Mouse (Mus musculus): ENCODE measurements around the gene Olfr465-ps1.

The Olfr465-ps1 gene

DNA sequence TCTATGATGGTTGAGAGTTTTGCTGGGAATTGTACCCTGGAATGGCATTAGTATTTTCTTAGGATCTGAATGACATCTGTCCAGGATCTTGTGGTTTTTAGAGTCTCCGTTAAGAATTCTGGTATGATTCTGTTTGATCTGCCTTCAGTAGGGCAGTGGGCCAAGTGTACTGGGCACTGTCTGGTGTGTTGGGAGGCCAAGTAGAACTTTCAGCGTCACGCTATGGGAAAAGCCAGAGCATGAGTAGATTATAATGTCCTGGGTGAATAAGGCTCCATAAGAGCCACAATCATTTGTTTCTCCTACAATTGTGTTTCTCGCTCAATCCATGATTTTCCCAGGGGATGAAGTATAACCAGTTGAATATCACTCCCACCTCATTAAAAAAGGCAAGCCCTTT, at the start of gene Olfr465-ps1:
Gene Olfr465-ps1 (plus strand): TSS at position 301 of the 400 bp plus-strand sequence.
- no peak for DNase-seq

DNA sequence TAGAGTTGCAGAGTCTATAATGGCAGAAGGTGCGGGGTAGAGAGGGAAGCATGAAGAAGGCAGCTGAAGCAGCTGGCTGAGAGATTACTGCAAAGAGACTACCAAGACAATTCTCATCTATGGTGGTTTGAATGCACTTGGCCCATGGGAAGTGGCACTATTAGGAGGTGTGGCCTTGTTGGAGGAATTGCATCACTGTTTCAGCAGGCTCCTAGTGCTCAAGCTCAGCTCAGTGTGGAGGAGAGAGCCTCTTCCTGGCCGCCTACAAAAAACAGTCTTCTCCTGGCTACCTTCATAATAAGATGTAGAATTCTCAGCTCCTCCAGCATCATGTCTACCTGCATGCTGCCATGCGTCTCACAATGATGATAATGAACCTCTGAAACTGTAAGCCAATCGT, 42.0 kb upstream of the Olfr465-ps1 start:
- no peak for DNase-seq

DNA sequence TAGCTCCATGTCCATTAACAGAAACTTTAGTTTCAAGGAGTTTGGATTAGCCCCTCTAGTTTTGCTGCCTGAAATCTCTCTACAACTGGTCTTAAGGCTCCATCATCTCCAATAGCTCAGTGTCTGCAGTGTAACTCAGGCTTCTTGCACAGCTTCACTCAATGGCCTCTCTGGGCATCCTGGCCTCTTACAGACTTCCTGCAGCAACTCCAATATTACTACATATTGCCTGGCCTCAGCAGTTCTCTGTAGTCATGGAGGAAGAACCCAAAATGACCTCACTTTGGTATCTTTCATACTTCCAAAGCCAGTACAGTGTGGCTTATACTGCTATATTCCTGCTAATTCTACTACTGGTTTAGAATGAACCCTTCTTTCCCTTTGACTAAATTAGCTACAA, 40.9 kb upstream of the Olfr465-ps1 start:
- DNase-seq: no peak

DNA sequence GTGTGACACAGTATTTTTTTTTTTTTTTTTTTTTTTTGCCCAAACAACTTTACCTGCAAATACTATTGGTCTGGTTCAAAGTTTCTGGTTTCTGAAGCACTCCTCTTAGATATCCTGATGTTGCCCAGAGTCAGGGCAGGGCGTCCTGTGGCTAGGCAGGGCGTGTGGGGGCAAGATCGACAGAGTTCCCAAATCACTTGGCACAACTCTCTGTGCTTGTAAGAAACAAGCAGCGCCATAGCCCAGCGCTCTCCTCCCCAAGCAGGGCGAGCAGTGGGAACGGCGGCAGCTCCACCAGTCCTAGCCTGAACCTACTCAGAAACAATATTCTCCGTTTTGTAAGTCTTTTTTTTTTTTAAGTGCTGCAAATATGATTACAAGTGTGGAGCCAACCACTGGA, 37.2 kb upstream of the Olfr465-ps1 start:
- no peak for DNase-seq

DNA sequence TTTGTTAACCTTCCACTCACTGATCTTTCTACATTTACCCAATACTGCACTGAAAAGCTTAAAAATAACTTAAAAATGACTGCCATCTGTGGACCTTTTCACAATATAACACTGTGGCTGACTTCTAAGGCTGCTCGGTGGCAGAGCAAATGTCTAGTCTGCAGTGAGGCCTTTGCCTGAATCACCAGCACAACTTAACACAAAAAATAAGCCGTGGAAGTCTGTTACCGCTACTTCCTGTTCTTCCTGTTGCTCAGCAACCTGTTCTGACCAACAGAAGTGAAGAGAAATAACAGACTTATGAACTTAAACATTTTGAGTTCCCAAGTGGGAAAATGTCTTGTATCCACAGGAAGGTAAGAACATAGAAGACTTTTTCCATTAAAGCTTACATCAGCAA, 36.7 kb upstream of the Olfr465-ps1 start:
- no peak for DNase-seq

DNA sequence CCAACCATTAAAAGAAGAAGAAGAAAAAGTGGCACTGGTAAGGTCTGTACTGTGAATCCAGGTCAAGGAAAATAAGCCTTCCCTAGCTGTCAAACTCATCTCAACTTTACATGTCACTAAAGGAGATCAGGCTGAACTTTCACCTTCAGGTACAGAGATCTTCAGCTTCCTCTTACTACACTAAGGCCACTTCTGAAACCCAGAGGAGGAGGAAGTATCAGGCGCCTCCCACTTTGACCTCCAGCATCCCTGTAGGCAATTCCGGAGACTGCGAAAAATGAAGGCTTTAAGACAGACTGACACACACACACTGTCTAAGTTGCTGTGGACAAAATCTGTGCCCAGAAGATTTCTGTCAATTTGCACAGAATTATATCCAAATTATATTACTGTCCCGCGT, 25.9 kb upstream of the Olfr465-ps1 start:
- DNase-seq: peak; percentile 27

DNA sequence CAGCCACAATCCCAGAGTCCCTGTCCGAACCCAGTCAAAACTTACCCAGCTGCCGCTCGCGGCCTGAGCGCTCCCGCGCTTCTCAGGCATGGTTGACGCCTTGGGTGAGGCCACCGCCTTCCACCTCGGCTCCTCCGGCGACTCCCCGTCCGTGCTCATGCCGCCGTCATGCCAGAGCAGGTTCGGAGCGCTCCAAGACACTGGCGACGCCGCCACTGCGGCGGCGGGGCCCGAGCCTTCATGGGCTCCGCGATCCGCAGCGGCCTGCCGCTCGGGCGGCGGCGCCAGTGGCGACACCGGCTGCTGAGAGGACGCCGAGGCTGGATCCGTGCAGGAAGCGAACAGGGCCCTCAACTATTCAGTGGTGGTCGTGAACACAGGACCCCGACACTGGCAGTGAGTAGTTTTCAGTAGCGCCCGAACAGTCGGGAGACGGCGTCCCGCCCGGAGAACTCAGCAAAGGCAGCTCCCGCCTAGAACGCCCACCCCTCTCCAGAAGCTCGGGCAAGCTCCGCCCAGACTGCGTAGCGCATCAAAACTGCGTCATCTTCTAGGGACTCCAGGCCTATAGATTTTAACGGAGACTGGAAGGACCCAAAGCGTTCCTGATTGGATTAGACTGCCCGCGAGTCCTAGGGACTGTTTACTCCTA, 25.3 kb upstream of the Olfr465-ps1 start, which contains the start of gene Mfsd14b:
Gene Mfsd14b (minus strand): TSS at position 517 of the 652 bp plus-strand sequence.
- DNase-seq: peak; percentile 97

DNA sequence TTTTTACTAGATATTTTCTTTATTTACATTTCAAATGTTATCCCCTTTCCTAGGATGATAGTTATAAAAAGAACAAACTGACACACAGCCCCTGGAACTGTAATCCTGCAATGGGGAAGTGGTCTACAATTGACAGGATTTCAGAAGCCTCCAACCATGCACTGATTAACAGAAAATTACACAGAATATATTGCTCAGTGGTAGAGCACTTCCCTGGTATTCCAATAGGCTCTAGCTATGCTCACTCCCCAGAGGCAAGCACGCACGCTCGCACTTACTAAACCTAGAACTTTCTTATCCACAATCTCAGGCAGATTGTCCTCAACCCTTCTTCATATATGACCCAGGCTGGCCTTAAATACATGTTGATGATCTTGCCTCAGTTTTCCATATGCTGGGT, 24.6 kb upstream of the Olfr465-ps1 start:
- DNase-seq: no peak

DNA sequence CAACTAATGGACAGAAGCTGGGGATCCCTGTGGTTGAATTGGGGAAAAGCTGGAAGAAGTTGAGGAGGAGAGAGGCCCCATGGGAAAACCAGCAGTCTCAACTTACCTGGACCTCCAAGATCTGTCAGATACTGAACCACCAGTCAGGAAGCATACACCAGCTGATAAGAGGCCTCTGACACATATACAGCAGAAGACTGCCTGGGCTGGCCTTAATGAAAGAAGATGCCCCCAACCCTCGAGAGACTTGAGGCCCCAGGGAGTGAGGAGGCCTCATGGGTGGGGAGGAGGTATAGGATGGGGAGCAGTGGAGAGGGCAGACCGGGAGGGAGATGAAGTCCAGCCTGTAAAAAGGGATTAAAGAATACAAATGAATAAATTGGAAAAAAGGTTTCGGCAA, 16.9 kb upstream of the Olfr465-ps1 start:
- DNase-seq: no peak

DNA sequence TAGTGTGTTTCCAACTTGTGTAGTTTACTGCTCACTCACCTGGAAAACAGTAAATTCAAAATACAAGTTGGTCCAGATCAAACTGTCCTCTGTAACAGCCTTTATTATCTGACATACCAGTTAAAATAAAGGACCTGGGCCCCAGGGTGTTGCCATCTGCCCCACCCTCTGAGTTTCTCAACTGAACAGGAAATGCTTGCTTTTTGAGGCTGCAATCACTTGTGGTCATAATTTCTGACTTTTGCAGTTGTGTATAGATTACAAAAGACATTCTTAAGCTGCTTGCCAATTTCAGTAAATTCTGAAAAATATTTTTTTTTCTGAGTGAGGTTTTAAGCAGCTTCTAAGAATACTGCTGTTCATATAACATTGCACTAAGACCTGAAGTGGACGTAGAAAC, 15.8 kb upstream of the Olfr465-ps1 start:
- DNase-seq: no peak

DNA sequence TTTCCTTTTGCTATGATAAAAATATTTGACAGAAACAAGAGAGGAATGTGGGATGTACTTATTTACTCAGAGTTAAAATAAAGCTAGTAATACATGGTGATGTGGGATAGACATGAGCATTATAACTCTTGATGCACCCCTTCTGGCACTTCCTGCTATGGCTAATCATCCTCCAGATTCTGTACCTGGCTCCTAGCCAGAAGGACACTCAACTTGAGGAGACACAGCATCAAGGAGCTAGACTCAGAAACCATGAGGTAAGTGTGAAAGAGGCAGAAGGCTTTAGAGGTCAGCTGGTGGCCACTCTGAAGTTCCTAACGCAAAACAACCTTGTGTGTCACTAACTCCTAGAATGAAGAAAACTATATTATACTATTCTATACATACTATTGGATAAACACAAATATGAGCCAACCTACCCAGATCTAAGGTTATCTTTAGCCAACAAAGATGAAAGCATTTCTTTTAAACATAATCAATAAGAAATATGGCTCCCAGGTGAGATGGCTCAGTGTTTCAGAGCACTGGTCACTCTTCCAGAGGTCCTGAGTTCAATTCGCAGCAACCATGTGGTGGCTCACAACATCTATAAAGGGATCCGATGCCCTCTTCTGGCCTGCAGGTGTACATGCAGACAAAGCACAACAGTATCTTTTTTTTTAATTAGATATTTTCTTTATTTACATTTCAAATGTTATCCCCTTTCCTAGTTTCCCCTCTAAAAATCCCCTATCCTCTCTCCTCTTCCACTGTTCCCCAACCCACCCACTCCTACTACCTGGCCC, 10.6 kb upstream of the Olfr465-ps1 start:
- no peak for DNase-seq

DNA sequence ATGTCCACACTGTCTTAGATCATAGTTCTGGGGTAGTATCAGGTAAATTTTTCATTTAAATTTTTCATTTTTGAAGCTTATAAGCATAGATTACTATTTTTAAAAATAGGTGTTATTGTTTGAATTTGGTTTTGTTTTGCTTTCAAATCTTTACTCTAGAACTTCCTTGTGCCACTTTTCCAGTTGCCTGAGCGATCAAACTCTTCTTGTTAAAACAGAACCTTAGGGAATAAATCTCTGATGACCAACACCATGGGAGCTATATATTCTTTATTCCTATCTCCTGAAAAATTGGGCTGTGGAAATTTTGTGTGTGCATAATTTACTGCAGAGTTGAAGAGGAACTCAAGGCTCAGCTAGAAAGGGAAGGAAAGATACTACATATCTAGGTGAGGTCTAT, 12.1 kb downstream of the Olfr465-ps1 start, which contains the start of gene Olfr466:
Gene Olfr466 (plus strand): TSS at position 301 of the 400 bp plus-strand sequence.
- no peak for DNase-seq

DNA sequence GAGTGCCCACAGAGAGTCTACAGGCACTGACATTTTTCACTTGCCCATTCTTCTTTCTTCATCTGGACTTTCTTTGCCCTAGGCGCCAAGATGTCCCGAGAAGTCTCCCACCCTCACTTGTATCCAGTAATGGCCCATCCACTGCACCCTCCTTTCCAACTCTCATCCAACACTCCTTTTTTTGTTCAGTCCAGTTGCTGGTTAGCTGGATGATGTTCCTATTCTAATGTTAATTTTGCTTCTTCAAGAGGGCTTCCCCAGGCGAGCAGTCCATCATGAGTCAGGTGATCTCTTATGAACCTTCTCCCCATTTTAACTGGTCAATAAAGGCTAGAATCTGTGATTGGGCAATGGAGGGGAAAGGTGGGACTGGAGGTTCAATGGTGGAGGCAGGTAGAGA, 36.2 kb downstream of the Olfr465-ps1 start:
- no peak for DNase-seq

DNA sequence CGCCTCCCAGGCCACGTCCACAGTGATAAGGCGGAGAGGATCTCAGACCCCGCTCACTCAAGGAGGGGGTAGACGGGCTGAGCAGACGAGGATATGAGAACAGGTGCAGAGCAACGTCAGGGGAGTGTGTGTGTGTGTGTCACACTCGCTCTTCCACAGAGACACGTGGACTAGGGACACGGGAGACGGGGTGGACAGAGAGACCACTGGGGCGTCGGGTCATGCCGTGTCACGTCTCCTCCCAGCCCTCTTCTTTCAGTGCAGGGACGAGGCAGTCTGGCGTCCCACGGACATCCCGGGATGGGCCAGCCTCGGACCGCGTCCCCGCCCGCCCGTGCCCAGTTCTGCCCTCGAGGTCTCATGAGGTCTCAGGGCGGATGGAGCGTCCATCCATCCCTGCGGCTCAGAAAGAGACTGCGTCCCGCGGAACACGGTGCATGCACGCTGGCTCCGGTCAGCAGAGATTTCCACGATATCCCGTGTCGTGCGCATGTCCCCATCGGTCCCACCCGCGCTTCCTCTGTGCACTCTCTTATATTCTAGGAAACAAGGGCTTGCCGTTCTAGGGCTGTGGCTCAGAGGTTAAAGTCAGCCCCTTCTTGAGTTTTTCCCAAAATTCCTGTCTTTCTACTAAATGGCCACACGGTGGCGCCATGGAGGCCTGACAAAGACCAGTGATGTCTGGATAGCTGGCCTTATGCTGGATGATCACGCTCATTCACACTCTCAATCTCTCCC, 38.0 kb downstream of the Olfr465-ps1 start:
- peak; percentile 68 for DNase-seq

DNA sequence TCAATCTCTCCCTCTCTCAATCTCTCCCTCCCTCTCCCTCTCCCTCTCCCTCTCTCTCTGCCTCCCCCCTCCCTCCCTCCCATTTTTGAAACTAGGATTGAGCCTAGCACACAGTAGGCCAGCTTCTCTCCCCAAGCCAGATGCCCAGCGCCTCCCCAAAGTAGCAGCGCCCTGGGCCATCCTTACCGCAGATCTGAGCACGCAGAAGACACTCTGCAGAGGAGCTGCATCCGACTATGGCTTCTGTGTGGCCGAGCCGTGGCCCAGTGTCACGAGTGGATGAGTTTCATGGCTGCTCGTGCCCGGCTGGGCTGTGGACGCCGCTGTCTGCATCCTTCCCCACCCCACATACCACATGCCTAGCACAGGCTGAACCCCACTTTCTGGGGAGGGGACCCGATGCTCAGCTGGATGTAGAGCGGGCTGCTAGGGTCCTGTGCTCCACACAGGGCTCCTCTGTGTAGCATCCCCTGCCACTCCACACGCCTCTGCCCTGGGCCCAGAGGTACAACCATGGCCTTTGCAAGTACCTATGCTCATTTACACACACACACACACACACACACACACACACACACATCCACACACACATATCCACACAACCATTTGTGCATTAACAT, 38.7 kb downstream of the Olfr465-ps1 start:
- no peak for DNase-seq

Measured in retina, postnatal 1 day (tissue).